Mouse (Mus musculus) skeletal muscle tissue, adult 2 months (tissue): ENCODE results near the gene Mrps7.
"Not testable (repeated sequence)": the region's sequence is repeated elsewhere in the genome, so short reads cannot be mapped to it uniquely, and the experiment has no call there.

Experiments used
- DNase-seq: peaks from one replicate; pipeline ENCODE4 v3.0.0-alpha.2; 2012; ENCODE audit warnings: low read depth, low spot score

The Mrps7 gene

GRCm38 (mm10) chr11:115628465-115629101 is 24.9 kb downstream of the Mrps7 start:
- DNase-seq: no peak

- no peak for DNase-seq
Observed at GRCm38 (mm10) chr11:115629734-115630531, 26.2 kb downstream of the Mrps7 start.

- peak; percentile 67 for DNase-seq
Observed at GRCm38 (mm10) chr11:115630532-115631504, 27.1 kb downstream of the Mrps7 start.

- no peak for DNase-seq
Observed at GRCm38 (mm10) chr11:115631505-115631890, 27.8 kb downstream of the Mrps7 start.

GRCm38 (mm10) chr11:115632247-115632646 is 28.5 kb downstream of the Mrps7 start:
- DNase-seq: no peak

GRCm38 (mm10) chr11:115632862-115633261 is 29.1 kb downstream of the Mrps7 start:
- no peak for DNase-seq

- no peak for DNase-seq
Observed at GRCm38 (mm10) chr11:115634109-115634508, 30.4 kb downstream of the Mrps7 start.

- no peak for DNase-seq
Observed at GRCm38 (mm10) chr11:115635041-115635440, 31.3 kb downstream of the Mrps7 start.

GRCm38 (mm10) chr11:115635484-115635883 is 31.8 kb downstream of the Mrps7 start:
- DNase-seq: no peak

- no peak for DNase-seq
Observed at GRCm38 (mm10) chr11:115636960-115637359, 33.2 kb downstream of the Mrps7 start.

- DNase-seq: no peak
Observed at GRCm38 (mm10) chr11:115638498-115639409, 35.0 kb downstream of the Mrps7 start.

GRCm38 (mm10) chr11:115639540-115639939 is 35.8 kb downstream of the Mrps7 start:
- DNase-seq: no peak

- DNase-seq: no peak
Observed at GRCm38 (mm10) chr11:115640311-115640828, 36.6 kb downstream of the Mrps7 start.

GRCm38 (mm10) chr11:115640978-115641663 is 37.4 kb downstream of the Mrps7 start:
- no peak for DNase-seq

GRCm38 (mm10) chr11:115641664-115642036 is 37.9 kb downstream of the Mrps7 start:
- no peak for DNase-seq

GRCm38 (mm10) chr11:115642705-115643104 is 39.0 kb downstream of the Mrps7 start:
- no peak for DNase-seq

GRCm38 (mm10) chr11:115643265-115643664 is 39.5 kb downstream of the Mrps7 start:
- no peak for DNase-seq

- DNase-seq: no peak
Observed at GRCm38 (mm10) chr11:115644308-115644707, 40.6 kb downstream of the Mrps7 start.

- DNase-seq: not testable (repeated sequence)
Observed at GRCm38 (mm10) chr11:115645498-115645897, 41.8 kb downstream of the Mrps7 start.

- no peak for DNase-seq
Observed at GRCm38 (mm10) chr11:115646439-115646838, 42.7 kb downstream of the Mrps7 start.
